ENCODE assay signal across 8 mouse cellular contexts in genomic region chr7:46838891-46839302, GRCm38 (mm10). TPM values are rescaled to one million over a fixed set of nuclear protein-coding genes. Genes with fewer than 3 reads are reported as not detected.
DNase-seq lines count a peak whose midpoint lies in the region; ATAC-seq and TF ChIP-seq lines count a peak whose summit lies in the region.

No protein-coding gene starts in this region.

- peak overlapping the region; percentile 49 for H3K4me2 ChIP-seq in embryonic facial prominence, embryonic 13.5 days
- H3K4me2 ChIP-seq in limb, embryonic 12.5 days = peak overlapping the region; percentile 11
- H3K4me2 ChIP-seq in midbrain, embryonic 13.5 days (replicated peaks) = peak overlapping the region; percentile 9
- H3K4me2 ChIP-seq in stomach, embryonic 16.5 days (ENCODE audit: low read depth, low read length) = peak overlapping the region; percentile 35

- 0 out of 2 replicates have a peak, but pooled peaks have one; percentile 40 for ATAC-seq in embryonic facial prominence, embryonic 13.5 days (ENCODE audit: insufficient number of reproducible peaks, insufficient read depth, low FRiP score, low TSS enrichment, low read depth)
- ATAC-seq in limb, embryonic 12.5 days (ENCODE audit: insufficient number of reproducible peaks, insufficient read depth, low FRiP score, low TSS enrichment, low read depth) = no peak; the same call in 1 of the 2 replicates
- ATAC-seq in midbrain, embryonic 13.5 days = peak; percentile 63; the same call in 1 of the 2 replicates
- ATAC-seq in stomach, embryonic 16.5 days (ENCODE audit: insufficient read depth, low FRiP score) = peak; percentile 70

- H3K4me1 ChIP-seq in testis, adult 2 months (ENCODE audit: control insufficient read depth, insufficient read depth, low read length) = peaks cover 10% of the 10 kb centered on the region
- peaks cover 25% of the 10 kb centered on the region for H3K4me1 ChIP-seq in embryonic facial prominence, embryonic 13.5 days
- peaks cover 20% of the 10 kb centered on the region for H3K4me1 ChIP-seq in limb, embryonic 12.5 days (replicated peaks)
- peaks cover 28% of the 10 kb centered on the region for H3K4me1 ChIP-seq in midbrain, embryonic 13.5 days (replicated peaks)
- peaks cover 41% of the 10 kb centered on the region for H3K4me1 ChIP-seq in stomach, embryonic 16.5 days (ENCODE audit: control insufficient read depth, insufficient read depth, low read length)

- TF ChIP-seq CTCF in testis, adult 2 months (IDR thresholded peaks at IDR 0.05; ENCODE audit: control insufficient read depth, insufficient read depth, insufficient replicate concordance, low read depth, low read length) = no peak

- no peak for TF ChIP-seq POLR2A in testis, adult 2 months (IDR thresholded peaks at IDR 0.05; ENCODE audit: control insufficient read depth, low read depth, low read length)

- no peaks in the 10 kb centered on the region for H3K36me3 ChIP-seq in testis, adult 2 months (ENCODE audit: control insufficient read depth, insufficient read depth, low read length)
- no peaks in the 10 kb centered on the region for H3K36me3 ChIP-seq in embryonic facial prominence, embryonic 13.5 days
- H3K36me3 ChIP-seq in limb, embryonic 12.5 days = no peaks in the 10 kb centered on the region
- no peaks in the 10 kb centered on the region for H3K36me3 ChIP-seq in midbrain, embryonic 13.5 days
- no peaks in the 10 kb centered on the region for H3K36me3 ChIP-seq in stomach, embryonic 16.5 days (ENCODE audit: control insufficient read depth, insufficient read depth, low read length)

- 0 out of 2 replicates have a peak overlapping the region, but pooled peaks have one; percentile 22 for H3K27ac ChIP-seq in testis, adult 2 months (ENCODE audit: control insufficient read depth, insufficient read depth, low read depth, low read length)
- peak overlapping the region; percentile 88 for H3K27ac ChIP-seq in embryonic facial prominence, embryonic 13.5 days
- H3K27ac ChIP-seq in limb, embryonic 12.5 days = peak overlapping the region; percentile 26; the same call in 1 of the 2 replicates
- 0 out of 2 replicates have a peak overlapping the region, but pooled peaks have one; percentile 16 for H3K27ac ChIP-seq in midbrain, embryonic 13.5 days
- H3K27ac ChIP-seq in stomach, embryonic 16.5 days (ENCODE audit: low read length) = peak overlapping the region; percentile 84

- H3K9ac ChIP-seq in embryonic facial prominence, embryonic 13.5 days = 0 out of 2 replicates have a peak overlapping the region, but pooled peaks have one; percentile 11
- no peak overlapping the region for H3K9ac ChIP-seq in limb, embryonic 12.5 days (replicated peaks)
- no peak overlapping the region for H3K9ac ChIP-seq in midbrain, embryonic 13.5 days (replicated peaks)
- peak overlapping the region; percentile 47; the same call in 1 of the 2 replicates for H3K9ac ChIP-seq in stomach, embryonic 16.5 days (ENCODE audit: low read length)

- no peaks in the 10 kb centered on the region for H3K9me3 ChIP-seq in embryonic facial prominence, embryonic 13.5 days
- H3K9me3 ChIP-seq in limb, embryonic 12.5 days = no peaks in the 10 kb centered on the region
- H3K9me3 ChIP-seq in midbrain, embryonic 13.5 days = no peaks in the 10 kb centered on the region
- no peaks in the 10 kb centered on the region for H3K9me3 ChIP-seq in stomach, embryonic 16.5 days (replicated peaks; ENCODE audit: control insufficient read depth, low read length)

- H3K4me3 ChIP-seq in testis, adult 2 months (ENCODE audit: control insufficient read depth, low read depth, low read length) = no peak overlapping the region
- H3K4me3 ChIP-seq in embryonic facial prominence, embryonic 13.5 days = no peak overlapping the region
- H3K4me3 ChIP-seq in limb, embryonic 12.5 days (replicated peaks) = no peak overlapping the region
- H3K4me3 ChIP-seq in midbrain, embryonic 13.5 days (replicated peaks) = no peak overlapping the region
- H3K4me3 ChIP-seq in stomach, embryonic 16.5 days (replicated peaks; ENCODE audit: low read length) = no peak overlapping the region

- WGBS in embryonic facial prominence, embryonic 13.5 days = 9% methylated on average over 8 of the region's 8 CpGs
- WGBS in limb, embryonic 12.5 days = 6% methylated on average over 8 of the region's 8 CpGs
- 6% methylated on average over 8 of the region's 8 CpGs for WGBS in midbrain, embryonic 13.5 days
- WGBS in stomach, embryonic 16.5 days = 4% methylated on average over 8 of the region's 8 CpGs

- DNase-seq in testis, postnatal 10 days (ENCODE audit: low spot score) = no peak
- peak; percentile 77 for DNase-seq in heart, adult 8-10 months (ENCODE audit: low spot score)
- peak; percentile 86 to 90 for DNase-seq in kidney, adult 8-10 months

- H3K27me3 ChIP-seq in testis, adult 2 months (ENCODE audit: control insufficient read depth, insufficient read depth, low read length) = no peaks in the 10 kb centered on the region
- H3K27me3 ChIP-seq in embryonic facial prominence, embryonic 13.5 days = peaks cover 8% of the 10 kb centered on the region; the same call in 1 of the 2 replicates
- peaks cover 24% of the 10 kb centered on the region for H3K27me3 ChIP-seq in limb, embryonic 12.5 days
- H3K27me3 ChIP-seq in midbrain, embryonic 13.5 days = 0 out of 2 replicates have a peak, but pooled peaks cover 11% of the 10 kb centered on the region
- H3K27me3 ChIP-seq in stomach, embryonic 16.5 days (ENCODE audit: control insufficient read depth, insufficient read depth, low read length) = no peaks in the 10 kb centered on the region

RNA-seq across cellular contexts. Expression of gene Ldha, which starts 2.4 kb away (rescaled TPM):
- polyA plus RNA-seq in testis, adult 2 months (2012; rRNA removed) = 979 and 1,018 TPM in 2 replicates
- 1,326 and 1,347 TPM in 2 replicates for polyA plus RNA-seq in embryonic facial prominence, embryonic 13.5 days (2015; fragmentation: Nextera tagmentation; extraction: Ambion mirVana)
- 100 to 1,000 TPM; 719 to 878 (median 816) TPM for total RNA-seq in heart, adult 8-10 months (2022)
- polyA plus RNA-seq in limb, embryonic 12.5 days (2016; fragmentation: Nextera tagmentation; extraction: Ambion mirVana) = 1,576 and 1,625 TPM in 2 replicates
- polyA plus RNA-seq in midbrain, embryonic 13.5 days (2015; fragmentation: Nextera tagmentation; extraction: Ambion mirVana) = 501 and 553 TPM in 2 replicates
- 1,904 and 2,036 TPM in 2 replicates for polyA plus RNA-seq in stomach, embryonic 16.5 days (2015; fragmentation: Nextera tagmentation; extraction: Ambion mirVana)

RNA-seq across cellular contexts. Expression of gene Ldhc, which starts 22.1 kb away (rescaled TPM):
- 2,921 and 3,733 TPM in 2 replicates for polyA plus RNA-seq in testis, adult 2 months (2012; rRNA removed)
- not detected in 2 replicates for polyA plus RNA-seq in embryonic facial prominence, embryonic 13.5 days (2015; fragmentation: Nextera tagmentation; extraction: Ambion mirVana)
- not detected for total RNA-seq in heart, adult 8-10 months (2022)
- polyA plus RNA-seq in limb, embryonic 12.5 days (2016; fragmentation: Nextera tagmentation; extraction: Ambion mirVana) = 0.27 TPM in 1 of 2 replicates, not detected in the other
- polyA plus RNA-seq in midbrain, embryonic 13.5 days (2015; fragmentation: Nextera tagmentation; extraction: Ambion mirVana) = 0.22 TPM in 1 of 2 replicates, not detected in the other
- polyA plus RNA-seq in stomach, embryonic 16.5 days (2015; fragmentation: Nextera tagmentation; extraction: Ambion mirVana) = not detected in 2 replicates

RNA-seq across cellular contexts. Expression of gene Gtf2h1, which starts 43.0 kb away (rescaled TPM):
- 32.3 and 32.7 TPM in 2 replicates for polyA plus RNA-seq in testis, adult 2 months (2012; rRNA removed)
- 50.8 and 53.6 TPM in 2 replicates for polyA plus RNA-seq in embryonic facial prominence, embryonic 13.5 days (2015; fragmentation: Nextera tagmentation; extraction: Ambion mirVana)
- total RNA-seq in heart, adult 8-10 months (2022) = 10 to 100 TPM; 13.7 to 18.5 (median 15.9) TPM
- polyA plus RNA-seq in limb, embryonic 12.5 days (2016; fragmentation: Nextera tagmentation; extraction: Ambion mirVana) = 51.3 TPM in 2 replicates
- polyA plus RNA-seq in midbrain, embryonic 13.5 days (2015; fragmentation: Nextera tagmentation; extraction: Ambion mirVana) = 44.6 and 48.4 TPM in 2 replicates
- polyA plus RNA-seq in stomach, embryonic 16.5 days (2015; fragmentation: Nextera tagmentation; extraction: Ambion mirVana) = 50.0 and 51.6 TPM in 2 replicates

RNA-seq across cellular contexts. Expression of gene Hps5, which starts 43.0 kb away (rescaled TPM):
- 13.1 and 16.5 TPM in 2 replicates for polyA plus RNA-seq in testis, adult 2 months (2012; rRNA removed)
- polyA plus RNA-seq in embryonic facial prominence, embryonic 13.5 days (2015; fragmentation: Nextera tagmentation; extraction: Ambion mirVana) = 25.0 and 25.7 TPM in 2 replicates
- total RNA-seq in heart, adult 8-10 months (2022) = 10 to 100 TPM in 1 of 4 experiments, 1 to 10 TPM in 3; 8.0 to 10.3 (median 9.4) TPM
- polyA plus RNA-seq in limb, embryonic 12.5 days (2016; fragmentation: Nextera tagmentation; extraction: Ambion mirVana) = 24.0 and 25.3 TPM in 2 replicates
- polyA plus RNA-seq in midbrain, embryonic 13.5 days (2015; fragmentation: Nextera tagmentation; extraction: Ambion mirVana) = 15.8 and 15.9 TPM in 2 replicates
- polyA plus RNA-seq in stomach, embryonic 16.5 days (2015; fragmentation: Nextera tagmentation; extraction: Ambion mirVana) = 20.5 and 23.4 TPM in 2 replicates

Comparison
In these comparisons a context has a peak if more than half of its experiments do, and no peak if none do; other contexts are left out.
1. H3K27ac ChIP-seq: peak in every context shown above with its lines; median percentile 88 in embryonic facial prominence, embryonic 13.5 days; 84 in stomach, embryonic 16.5 days; 26 in limb, embryonic 12.5 days; 22 in testis, adult 2 months; 16 in midbrain, embryonic 13.5 days.
2. H3K9ac ChIP-seq: peak in embryonic facial prominence, embryonic 13.5 days (single experiment) and stomach, embryonic 16.5 days (single experiment); none in limb, embryonic 12.5 days (single experiment) and midbrain, embryonic 13.5 days (single experiment).
3. RNA of gene Ldhc, which starts 22.1 kb away (polyA plus RNA-seq): 2,921 to 3,733 TPM in testis, adult 2 months; 0.22 TPM in midbrain, embryonic 13.5 days, not detected in embryonic facial prominence, embryonic 13.5 days, 0.27 TPM in limb, embryonic 12.5 days and not detected in stomach, embryonic 16.5 days; every median in the first group is over 1,000 times any median in the second.
4. Peak in every context shown above with its lines, with median percentiles within 50 percentile points of each other: H3K4me2 ChIP-seq.